Comparison of ENCODE assay signal across 8 mouse cellular contexts in the genomic region with DNA sequence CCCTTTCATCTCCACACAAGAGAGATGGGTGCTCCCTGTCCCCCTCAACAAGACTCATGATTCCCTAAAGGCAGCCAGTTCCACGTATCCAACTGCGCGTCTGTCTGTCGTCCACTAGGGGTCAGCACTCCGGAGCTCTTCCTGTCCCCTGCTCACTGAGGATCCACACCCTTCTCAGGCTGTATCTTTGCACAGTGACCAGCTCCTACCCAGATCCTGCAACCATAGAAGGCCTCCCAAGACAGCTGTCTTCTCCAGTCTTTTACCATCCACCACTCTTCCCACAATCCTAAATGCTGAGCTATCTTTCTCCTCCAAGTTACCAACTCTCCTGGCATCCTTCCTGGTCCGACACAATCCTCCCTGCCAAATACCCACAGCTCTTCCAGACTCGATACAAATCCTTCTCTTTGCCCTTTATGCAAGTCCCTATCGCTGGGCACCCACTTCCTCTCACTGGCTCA. TPM values are rescaled to one million over a fixed set of nuclear protein-coding genes. Genes with fewer than 3 reads are reported as not detected.
DNase-seq lines count a peak whose midpoint lies in the region; ATAC-seq and TF ChIP-seq lines count a peak whose summit lies in the region.

No protein-coding gene starts in this region.

- no peak for TF ChIP-seq POLR2A in limb, embryonic 14.5 days (IDR thresholded peaks at IDR 0.05; ENCODE audit: borderline replicate concordance, extremely low read depth, insufficient read depth, insufficient read length)

- H3K27me3 ChIP-seq in liver, embryonic 12.5 days (replicated peaks) = 0 out of 2 replicates have a peak, but pooled peaks cover 3% of the 10 kb centered on the region
- H3K27me3 ChIP-seq in hindbrain, embryonic 15.5 days = no peaks in the 10 kb centered on the region
- no peaks in the 10 kb centered on the region for H3K27me3 ChIP-seq in limb, embryonic 14.5 days (ENCODE audit: control insufficient read depth, insufficient read depth, low read length)
- H3K27me3 ChIP-seq in neural tube, embryonic 12.5 days (replicated peaks) = no peaks in the 10 kb centered on the region

- H3K36me3 ChIP-seq in liver, embryonic 12.5 days = no peaks in the 10 kb centered on the region
- no peaks in the 10 kb centered on the region for H3K36me3 ChIP-seq in hindbrain, embryonic 15.5 days
- no peaks in the 10 kb centered on the region for H3K36me3 ChIP-seq in limb, embryonic 14.5 days (ENCODE audit: control insufficient read depth, insufficient read depth, low read length)
- no peaks in the 10 kb centered on the region for H3K36me3 ChIP-seq in neural tube, embryonic 12.5 days

- H3K9ac ChIP-seq in liver, embryonic 12.5 days = no peak overlapping the region
- no peak overlapping the region for H3K9ac ChIP-seq in hindbrain, embryonic 15.5 days
- H3K9ac ChIP-seq in limb, embryonic 14.5 days (ENCODE audit: low read depth, low read length, severe bottlenecking) = no peak overlapping the region
- no peak overlapping the region for H3K9ac ChIP-seq in neural tube, embryonic 12.5 days

- 22% methylated on average over 8 of the region's 8 CpGs for WGBS in liver, embryonic 12.5 days (ENCODE audit: insufficient replicate concordance)
- 25% methylated on average over 8 of the region's 8 CpGs for WGBS in hindbrain, embryonic 15.5 days
- 26% methylated on average over 8 of the region's 8 CpGs for WGBS in limb, embryonic 14.5 days
- 29% methylated on average over 8 of the region's 8 CpGs for WGBS in neural tube, embryonic 12.5 days

- no peak overlapping the region for H3K27ac ChIP-seq in liver, embryonic 12.5 days
- H3K27ac ChIP-seq in hindbrain, embryonic 15.5 days (replicated peaks) = no peak overlapping the region
- no peak overlapping the region for H3K27ac ChIP-seq in limb, embryonic 14.5 days (replicated peaks; ENCODE audit: low read depth, low read length)
- H3K27ac ChIP-seq in neural tube, embryonic 12.5 days = no peak overlapping the region

- DNase-seq in liver = peak; percentile 15
- DNase-seq in T-cell, adult 2 months (ENCODE audit: low spot score) = peak; percentile 10
- DNase-seq in embryo, embryonic 10 days (ENCODE audit: low spot score) = peak; percentile 69
- peak; percentile 40 for DNase-seq in limb, embryonic 14.5 days (ENCODE audit: low spot score)
- DNase-seq in yolk sac, embryonic 10.5 days (ENCODE audit: low spot score) = no peak

- H3K4me3 ChIP-seq in liver, embryonic 12.5 days = no peak overlapping the region
- H3K4me3 ChIP-seq in hindbrain, embryonic 15.5 days = no peak overlapping the region
- H3K4me3 ChIP-seq in limb, embryonic 14.5 days (replicated peaks; ENCODE audit: low read length) = no peak overlapping the region
- no peak overlapping the region for H3K4me3 ChIP-seq in neural tube, embryonic 12.5 days

- no peaks in the 10 kb centered on the region for H3K4me1 ChIP-seq in liver, embryonic 12.5 days
- H3K4me1 ChIP-seq in hindbrain, embryonic 15.5 days (replicated peaks) = peaks cover 4% of the 10 kb centered on the region
- H3K4me1 ChIP-seq in limb, embryonic 14.5 days (ENCODE audit: control insufficient read depth, insufficient read depth, low read length) = no peaks in the 10 kb centered on the region
- no peaks in the 10 kb centered on the region for H3K4me1 ChIP-seq in neural tube, embryonic 12.5 days

- ATAC-seq in liver, embryonic 12.5 days = no peak
- peak; percentile 32; the same call in 1 of the 2 replicates for ATAC-seq in hindbrain, embryonic 15.5 days (ENCODE audit: low FRiP score, low read depth)
- no peak for ATAC-seq in limb, embryonic 14.5 days (ENCODE audit: low FRiP score, low read depth)
- peak; percentile 77; the same call in 1 of the 2 replicates for ATAC-seq in neural tube, embryonic 12.5 days (ENCODE audit: low FRiP score, low read depth)

- no peak overlapping the region for H3K4me2 ChIP-seq in liver, embryonic 12.5 days
- H3K4me2 ChIP-seq in hindbrain, embryonic 15.5 days = no peak overlapping the region
- H3K4me2 ChIP-seq in limb, embryonic 14.5 days (replicated peaks; ENCODE audit: low read depth, low read length, severe bottlenecking) = no peak overlapping the region
- no peak overlapping the region for H3K4me2 ChIP-seq in neural tube, embryonic 12.5 days (replicated peaks)

- H3K9me3 ChIP-seq in liver, embryonic 12.5 days (replicated peaks) = no peaks in the 10 kb centered on the region
- H3K9me3 ChIP-seq in hindbrain, embryonic 15.5 days = no peaks in the 10 kb centered on the region
- no peaks in the 10 kb centered on the region for H3K9me3 ChIP-seq in limb, embryonic 14.5 days (ENCODE audit: control insufficient read depth, low read length)
- H3K9me3 ChIP-seq in neural tube, embryonic 12.5 days = no peaks in the 10 kb centered on the region

RNA-seq across cellular contexts. Expression of gene Syt16, which starts 12.0 kb away (rescaled TPM):
- 0.07 and 0.17 TPM in 2 replicates for polyA plus RNA-seq in liver, embryonic 12.5 days (2016; fragmentation: Nextera tagmentation; extraction: Ambion mirVana)
- 71.3 and 81.7 TPM in 2 replicates for polyA plus RNA-seq in hindbrain, embryonic 15.5 days (2015; fragmentation: Nextera tagmentation; extraction: Ambion mirVana)
- 2.4 and 2.8 TPM in 2 replicates for polyA plus RNA-seq in limb, embryonic 14.5 days (2012; rRNA removed)
- polyA plus RNA-seq in limb, embryonic 14.5 days (2014; fragmentation: Nextera tagmentation; extraction: Ambion mirVana) = 4.3 and 5.0 TPM in 2 replicates
- 17.4 and 19.6 TPM in 2 replicates for polyA plus RNA-seq in neural tube, embryonic 12.5 days (2016; fragmentation: Nextera tagmentation; extraction: Ambion mirVana)

RNA-seq across cellular contexts. Expression of gene Snapc1, which starts 45.2 kb away (rescaled TPM):
- 8.9 and 9.5 TPM in 2 replicates for polyA plus RNA-seq in liver, embryonic 12.5 days (2016; fragmentation: Nextera tagmentation; extraction: Ambion mirVana)
- 34.9 and 38.6 TPM in 2 replicates for polyA plus RNA-seq in hindbrain, embryonic 15.5 days (2015; fragmentation: Nextera tagmentation; extraction: Ambion mirVana)
- polyA plus RNA-seq in limb, embryonic 14.5 days (2012; rRNA removed) = 21.6 and 22.0 TPM in 2 replicates
- 17.2 and 24.8 TPM in 2 replicates for polyA plus RNA-seq in limb, embryonic 14.5 days (2014; fragmentation: Nextera tagmentation; extraction: Ambion mirVana)
- 33.8 and 34.9 TPM in 2 replicates for polyA plus RNA-seq in neural tube, embryonic 12.5 days (2016; fragmentation: Nextera tagmentation; extraction: Ambion mirVana)

Comparison
In these comparisons a context has a peak if more than half of its experiments do, and no peak if none do; other contexts are left out.
1. ATAC-seq: peak in hindbrain, embryonic 15.5 days (single experiment) and neural tube, embryonic 12.5 days (single experiment); none in liver, embryonic 12.5 days (single experiment) and limb, embryonic 14.5 days (single experiment).